Mouse (Mus musculus) right cerebral cortex, postnatal 10 days (tissue): ENCODE measurements at regions not wholly inside any gene's neighbourhood (a gene's known extent, or its start where the extent isn't known, plus 50 kb on each side); places are given as distances from the start of the nearest gene placed in this dataset.
A peak's percentile ranks its signal among the peaks of the same experiment; 100 is the strongest.
"Not testable (repeated sequence)": the region's sequence is repeated elsewhere in the genome, so short reads cannot be mapped to it uniquely, and the experiment has no call there.

Experiments
- DNase-seq, 2 experiments: peaks; one replicate each; pipeline ENCODE4 v3.0.0; 2021; ENCODE audit warnings: low spot score in 2 of 2

DNA sequence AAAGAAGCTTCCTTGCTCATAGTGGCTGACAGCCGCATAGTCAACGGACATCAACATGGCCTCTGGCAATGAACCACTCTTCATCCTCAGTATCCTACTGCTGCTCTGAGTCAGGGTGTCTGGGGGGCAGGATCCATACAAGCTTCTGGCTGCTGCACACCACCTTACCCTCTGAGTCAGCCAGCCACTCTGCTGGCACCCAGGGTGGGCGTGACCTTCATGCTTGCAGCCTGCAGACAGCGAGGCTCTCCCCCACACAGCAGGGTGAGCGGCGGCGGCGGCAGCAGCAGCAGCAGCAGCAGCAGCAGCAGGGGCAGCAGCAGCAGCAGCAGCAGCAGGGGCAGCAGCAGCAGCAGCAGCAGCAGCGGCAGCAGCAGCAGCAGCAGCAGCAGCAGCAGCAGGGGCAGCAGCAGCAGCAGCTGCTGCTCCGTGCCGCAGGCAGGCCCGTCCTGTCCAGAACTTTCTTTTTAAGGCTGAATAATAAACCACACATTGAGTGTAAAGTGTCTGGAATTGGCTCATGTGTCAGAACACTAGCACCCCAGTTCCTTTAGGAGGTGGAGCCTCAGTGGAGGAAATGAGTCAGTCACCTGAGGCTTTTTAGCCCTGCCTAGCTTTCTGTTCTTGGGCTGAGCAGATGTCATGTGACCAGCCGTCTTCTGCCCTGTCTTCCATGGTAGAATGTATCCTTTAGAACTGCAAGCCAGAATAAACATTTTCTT is 186.3 kb downstream of the 1810013L24Rik start:
- DNase-seq: no peak

DNA sequence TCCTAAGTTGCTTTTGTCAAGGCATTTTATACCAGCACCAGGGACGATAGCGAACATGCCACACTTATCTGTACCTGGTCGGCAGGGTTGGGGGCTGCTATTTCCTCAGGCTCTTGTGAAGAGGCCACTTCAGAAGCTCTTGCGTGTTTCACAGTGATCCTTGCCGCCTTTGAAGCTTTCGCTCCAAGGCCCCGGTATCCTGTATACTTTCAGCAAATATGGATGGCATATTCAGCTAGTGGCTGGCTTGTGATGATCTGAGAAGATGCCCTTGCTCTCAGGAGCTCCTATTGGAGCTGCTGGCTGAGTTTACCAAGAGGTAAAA is 186.8 kb downstream of the 1810013L24Rik start:
- DNase-seq: no peak

DNA sequence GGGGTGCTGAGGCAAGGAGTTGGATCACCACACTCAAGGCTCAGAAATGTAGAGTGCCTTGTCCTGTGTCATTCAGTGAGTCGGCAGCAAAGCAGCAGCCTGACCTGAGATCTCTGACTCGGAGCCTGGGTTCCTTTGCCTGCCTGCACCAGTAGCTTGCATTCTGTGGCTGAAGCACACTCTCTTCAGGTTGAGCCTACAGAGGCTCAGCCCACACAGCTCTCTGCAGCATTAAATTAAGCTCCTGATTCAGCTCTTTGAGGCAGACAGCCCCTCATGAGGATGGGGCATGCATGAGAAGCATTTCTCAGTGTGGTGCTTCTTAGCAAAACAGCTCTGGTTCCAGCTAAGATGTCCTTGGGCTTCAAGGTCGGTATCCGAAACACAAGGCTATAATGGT is 200.8 kb downstream of the 1810013L24Rik start:
- peak; percentile 54 to 60 for DNase-seq

DNA sequence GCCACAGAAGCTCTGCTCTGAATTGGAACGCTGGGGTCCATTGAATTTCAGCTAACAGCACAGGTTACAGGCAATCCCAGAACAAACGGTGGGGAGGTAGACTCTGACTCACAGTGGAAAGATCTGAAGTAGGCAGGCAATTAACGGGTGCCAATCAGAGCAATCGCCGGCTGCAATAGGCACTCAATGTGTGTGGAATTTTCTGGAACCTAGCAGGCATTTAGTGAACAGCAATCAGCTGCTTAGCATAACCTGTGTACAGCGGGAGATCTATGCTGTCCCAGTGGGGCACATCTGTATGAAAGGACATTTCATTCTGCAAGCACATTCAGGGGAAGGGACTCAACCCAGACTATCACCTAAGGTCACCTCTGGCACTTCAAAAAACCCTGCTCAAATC is 213.4 kb downstream of the 1810013L24Rik start:
- DNase-seq: no peak

DNA sequence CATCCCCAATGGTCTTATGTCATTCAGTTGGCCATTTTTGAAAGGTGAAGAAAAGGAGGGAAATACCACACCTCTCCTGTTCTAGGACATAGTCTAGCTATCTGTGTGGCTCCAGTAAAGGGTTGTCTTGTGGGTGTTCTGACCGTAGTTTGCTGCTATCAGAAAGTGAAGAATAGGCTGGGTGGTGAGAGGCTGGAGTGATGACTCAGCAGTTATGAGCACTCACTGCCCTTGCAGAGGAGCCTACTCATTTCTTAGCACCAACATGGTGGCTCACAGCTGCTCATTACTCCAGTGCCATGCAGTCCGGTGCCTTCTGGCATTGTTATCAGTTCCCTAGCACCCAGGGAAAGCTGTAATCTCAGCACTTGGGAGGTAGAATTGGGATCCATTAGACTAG is 217.0 kb downstream of the 1810013L24Rik start:
- no peak for DNase-seq

DNA sequence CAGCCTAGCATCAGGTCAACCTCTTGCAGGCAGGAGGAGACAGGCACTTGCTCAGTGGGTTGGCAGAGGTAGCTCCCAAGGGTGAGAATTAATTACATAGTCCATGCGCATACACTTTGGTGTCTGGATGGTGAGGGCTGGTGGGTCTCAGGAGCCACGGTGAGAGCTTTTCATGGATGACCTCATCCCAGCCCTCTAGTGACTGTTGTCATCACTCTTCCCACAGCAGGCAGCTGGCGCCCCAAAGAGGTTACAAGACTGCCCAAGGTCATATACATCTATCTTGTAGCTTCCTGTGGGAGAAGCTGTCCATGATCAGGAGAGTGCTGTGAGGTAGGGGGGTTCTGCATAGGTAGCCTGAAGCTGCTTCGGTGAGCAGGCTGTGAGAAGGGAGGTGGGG is 224.5 kb downstream of the 1810013L24Rik start:
- DNase-seq: no peak

DNA sequence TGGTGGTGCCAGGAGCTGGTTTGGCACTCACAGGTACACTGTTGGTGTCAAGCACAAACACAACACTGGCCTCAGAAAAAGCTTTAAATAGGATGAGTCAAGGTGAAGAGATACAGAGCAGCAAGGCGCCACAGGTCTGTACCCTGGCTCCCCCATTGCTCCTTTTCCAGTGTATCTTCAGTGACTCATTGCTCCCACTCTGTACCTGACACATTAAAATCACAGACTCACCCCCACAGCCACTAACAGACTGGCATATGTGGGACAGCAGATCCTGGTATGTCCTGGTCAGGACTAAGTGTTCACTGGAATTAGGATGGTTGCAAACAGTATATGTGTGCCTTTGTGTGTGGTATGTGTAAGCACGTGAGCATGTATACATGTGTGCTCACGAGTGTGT is 226.5 kb downstream of the 1810013L24Rik start:
- DNase-seq: no peak

DNA sequence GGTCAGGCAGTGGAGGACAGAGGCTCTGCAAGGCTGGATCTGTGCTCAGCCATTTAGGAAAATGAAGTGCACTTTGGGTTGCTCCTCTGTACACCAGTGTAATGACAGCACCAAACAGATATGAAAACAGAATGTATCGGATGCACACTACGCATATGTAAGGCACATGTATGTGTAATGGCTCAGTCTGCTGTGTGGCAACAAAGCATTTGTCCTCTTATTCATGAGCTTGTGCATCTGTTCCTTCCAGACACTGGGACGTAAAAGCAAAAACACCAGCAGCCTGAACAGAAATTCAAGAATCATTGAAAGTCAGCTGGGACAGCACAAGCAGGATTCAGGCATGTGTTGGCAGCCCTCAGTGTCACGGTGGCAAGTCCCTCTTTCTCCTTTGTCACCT is 241.6 kb downstream of the 1810013L24Rik start:
- DNase-seq: no peak

DNA sequence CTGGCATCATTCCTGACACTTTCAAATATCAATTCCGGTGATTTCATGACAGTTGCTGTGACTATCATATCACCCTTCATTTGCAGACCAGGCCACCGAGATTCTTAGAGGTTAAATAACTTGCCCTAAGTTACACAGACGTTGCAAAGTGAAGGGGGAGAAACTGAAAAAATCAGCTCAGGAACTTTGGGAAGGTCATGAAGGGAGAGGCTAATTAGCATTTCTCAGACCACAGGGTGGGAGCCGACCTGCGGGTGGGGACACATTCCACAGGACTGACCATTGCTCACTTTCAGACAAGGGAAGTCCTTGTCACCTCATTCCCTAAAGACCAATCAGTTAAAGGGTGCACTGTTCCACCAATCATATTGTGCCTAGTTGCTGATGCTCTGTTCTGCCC is 242.1 kb downstream of the 1810013L24Rik start:
- not testable (repeated sequence) for DNase-seq

DNA sequence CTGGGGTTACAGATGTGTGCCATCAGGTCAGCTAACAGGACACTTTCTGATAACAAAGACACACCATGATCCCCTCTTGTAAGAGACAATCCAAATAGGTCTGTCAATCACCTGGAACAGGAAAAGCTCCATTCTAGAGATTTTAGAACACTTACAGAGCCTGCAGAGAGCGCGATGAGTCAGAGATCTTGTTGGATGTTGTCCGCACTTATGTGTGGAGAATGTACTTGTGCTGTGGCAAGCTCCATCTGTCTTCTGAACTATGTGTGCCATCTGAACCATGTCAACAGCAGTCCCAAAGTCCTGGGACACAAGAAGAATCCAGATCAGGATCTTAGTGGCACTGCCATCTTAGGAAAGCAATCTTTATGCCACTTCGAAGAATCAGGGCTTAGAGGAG is 244.4 kb downstream of the 1810013L24Rik start:
- DNase-seq: no peak

DNA sequence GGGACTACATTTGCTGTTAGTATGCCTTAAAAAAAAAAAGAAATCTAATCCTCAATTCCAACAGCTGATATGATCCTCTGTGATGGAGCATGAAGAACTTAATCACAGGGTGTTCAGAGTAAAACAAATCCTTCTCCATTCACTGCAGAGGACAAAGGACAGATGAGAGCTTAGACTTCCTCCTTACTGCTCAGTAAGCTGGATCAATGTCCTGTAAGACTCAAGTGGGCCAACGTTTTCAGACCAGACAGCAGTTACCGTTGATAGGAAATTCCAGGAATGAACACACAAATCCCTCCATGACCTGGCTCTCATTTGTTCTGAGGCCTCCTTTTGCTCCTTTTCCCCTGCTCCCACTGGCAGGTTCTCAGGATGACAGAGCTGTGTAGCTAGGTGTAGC is 247.6 kb downstream of the 1810013L24Rik start:
- no peak for DNase-seq

DNA sequence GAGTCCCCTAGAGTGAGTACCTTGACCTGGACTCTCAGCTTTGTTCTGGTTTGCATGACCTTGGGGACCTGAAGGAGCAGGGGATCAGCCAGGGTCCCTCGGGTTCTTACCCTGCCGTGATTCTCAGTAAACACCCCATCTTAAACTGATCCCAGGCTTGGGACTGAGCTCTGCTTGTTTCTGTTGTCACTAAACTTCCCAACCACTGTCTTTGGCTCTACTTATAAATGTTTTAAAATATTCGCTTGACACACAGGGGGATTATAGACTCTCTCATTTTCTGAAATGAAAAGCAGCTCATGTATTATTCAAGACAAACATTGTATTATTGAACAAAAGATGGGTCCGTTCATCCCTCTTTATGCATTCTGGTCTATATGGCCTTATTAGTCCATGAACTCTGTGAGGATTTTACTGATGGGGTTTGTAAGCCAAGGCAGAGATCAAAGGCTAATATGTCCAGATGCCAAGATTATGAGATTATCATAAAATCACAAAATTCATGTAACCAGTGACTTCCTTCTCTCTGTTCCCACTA is 248.6 kb downstream of the 1810013L24Rik start:
- no peak for DNase-seq

DNA sequence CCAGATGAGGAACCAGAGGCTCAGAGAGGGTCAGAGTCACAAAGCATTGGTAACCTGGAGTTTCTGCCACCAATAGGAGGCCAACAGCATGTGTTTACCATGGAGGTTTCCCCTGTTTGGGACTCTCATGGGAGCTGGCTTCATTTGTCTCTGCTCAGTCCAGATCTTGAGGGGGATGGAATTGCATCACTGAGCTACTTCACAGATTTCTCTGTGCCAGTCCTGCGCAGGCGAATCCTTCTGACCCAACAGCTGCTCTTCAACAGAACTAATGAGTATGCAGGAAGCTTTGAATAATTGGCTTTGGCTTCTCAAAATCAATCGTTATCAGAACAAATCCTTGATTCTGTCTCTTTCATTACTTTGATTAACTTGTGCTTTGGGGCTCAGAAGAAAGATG is 253.1 kb downstream of the 1810013L24Rik start:
- DNase-seq: no peak

DNA sequence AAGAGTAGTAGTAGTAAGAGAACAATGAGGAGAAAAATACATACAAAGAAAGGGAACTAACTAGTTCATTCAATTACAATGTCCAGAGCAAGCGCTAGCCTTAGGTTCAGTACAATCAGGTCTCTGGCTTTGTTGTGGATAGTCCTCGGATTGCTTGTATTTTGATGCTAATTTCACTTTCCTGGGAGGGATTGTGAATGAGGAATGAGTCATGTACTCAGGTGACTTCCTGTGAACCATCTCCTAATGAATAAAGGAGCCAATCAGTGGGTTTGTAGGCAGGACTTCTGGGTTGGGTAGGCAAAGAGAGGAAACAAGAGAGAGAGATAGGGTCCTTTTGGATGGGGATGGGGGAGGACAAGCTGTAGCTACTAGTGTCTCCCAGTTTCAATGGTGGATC is 253.8 kb downstream of the 1810013L24Rik start:
- DNase-seq: no peak

DNA sequence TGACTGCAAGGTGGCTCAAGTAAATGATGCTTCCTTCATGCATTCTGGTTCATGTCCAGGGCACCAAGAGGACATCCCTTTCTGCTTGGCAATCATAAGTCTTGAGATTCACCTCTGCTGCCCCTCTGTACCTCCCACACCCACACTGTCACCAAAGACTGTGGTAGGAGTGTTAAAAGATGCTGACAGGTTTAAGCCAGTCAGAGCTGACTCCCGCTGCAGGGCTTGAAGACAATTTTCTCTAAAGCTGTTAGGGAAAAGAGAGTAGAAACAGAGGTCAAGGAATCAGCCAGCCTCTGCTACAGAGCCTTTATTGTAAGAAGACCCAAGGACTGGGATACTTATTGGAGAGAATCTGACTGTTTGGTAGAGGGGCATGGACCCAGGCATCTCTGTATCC is 254.7 kb downstream of the 1810013L24Rik start:
- no peak for DNase-seq

DNA sequence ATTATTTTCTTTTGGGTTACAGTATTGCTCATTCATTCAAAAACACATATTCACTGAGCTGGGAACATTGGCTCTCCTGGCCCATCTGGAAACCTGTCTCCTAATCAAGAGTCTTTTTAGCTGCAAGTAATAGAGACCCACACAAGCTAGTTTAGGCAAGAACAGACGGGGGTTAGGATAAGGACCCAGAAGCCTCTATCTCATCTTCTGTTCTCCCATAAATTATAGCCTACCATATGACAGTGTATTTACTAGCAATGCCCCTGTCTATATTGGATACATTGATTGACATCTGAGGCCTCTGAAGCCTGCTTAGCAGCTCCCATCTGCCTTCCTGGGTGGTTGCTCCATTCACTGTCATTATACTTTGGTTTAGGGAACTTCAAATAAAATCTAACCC is 255.2 kb downstream of the 1810013L24Rik start:
- DNase-seq: no peak

DNA sequence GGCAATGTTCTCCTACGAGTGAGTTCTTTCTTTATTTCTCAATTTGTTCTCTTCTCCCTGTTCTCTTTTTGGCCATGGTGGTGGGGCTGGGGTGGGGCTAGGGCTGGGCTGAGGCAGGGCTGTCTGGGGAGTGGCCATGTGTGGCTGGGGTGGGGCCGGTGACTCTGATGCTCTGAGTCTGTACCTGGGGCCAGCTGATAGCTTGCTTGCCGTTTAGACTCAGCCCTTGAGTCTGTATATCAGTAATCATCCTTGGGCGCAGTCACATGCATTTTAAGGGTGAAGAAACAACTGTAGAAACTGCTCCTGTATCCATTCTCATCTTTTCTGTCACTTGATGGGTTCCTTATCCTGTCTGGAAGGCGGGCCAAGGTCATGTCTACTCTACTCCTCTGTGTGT is 256.1 kb downstream of the 1810013L24Rik start:
- DNase-seq: no peak

DNA sequence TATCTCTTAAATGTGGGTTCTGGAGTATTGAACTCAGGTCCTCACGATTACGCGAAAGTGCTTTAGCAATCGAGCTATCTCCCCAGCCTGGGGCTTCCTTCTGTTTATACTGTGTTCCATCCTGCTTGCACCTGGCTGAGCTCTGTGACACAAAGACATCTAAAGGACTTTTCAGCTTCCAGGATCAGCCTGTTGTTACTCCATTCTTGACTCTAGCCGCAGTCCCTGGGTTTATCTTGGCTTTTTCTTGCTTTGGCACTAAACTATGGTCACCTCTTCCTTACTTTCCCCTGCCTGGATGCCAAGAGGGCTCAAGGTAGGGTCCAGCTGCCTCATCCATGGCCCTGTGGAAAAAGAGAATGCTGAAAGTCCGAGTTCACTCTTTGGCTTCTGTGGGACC is 261.9 kb downstream of the 1810013L24Rik start:
- no peak for DNase-seq

DNA sequence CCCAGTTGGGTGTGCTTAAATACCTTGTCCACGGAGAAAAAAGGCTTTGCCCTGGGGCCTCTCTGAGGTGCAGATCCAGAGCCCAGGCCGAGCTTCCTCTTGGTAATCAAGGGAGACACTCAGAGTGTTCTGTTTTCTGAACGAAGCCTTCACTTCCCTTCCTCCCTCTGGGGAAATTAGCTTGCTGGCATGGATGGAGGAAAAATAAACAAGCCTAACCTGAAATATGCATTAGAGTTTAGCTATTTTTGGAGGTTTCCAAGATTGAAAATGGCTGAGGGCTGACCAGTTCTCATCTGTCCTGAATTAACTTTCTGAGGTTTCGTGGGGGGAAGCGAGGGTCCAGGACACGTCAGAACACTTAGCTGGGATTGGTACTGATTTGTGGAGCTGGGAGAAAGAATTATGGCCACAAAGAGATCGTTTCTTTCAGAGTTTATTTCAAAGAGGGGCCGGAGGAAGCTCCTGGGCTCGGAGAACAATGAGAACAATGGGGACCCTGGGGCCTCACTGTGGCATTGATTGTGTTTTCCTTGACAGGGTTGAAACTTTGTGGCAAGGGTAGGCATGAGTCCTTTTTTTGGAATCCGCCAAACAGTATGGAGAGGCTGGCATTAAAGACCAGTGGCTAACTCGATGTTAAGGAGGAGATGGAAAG is 262.4 kb downstream of the 1810013L24Rik start:
- no peak for DNase-seq

DNA sequence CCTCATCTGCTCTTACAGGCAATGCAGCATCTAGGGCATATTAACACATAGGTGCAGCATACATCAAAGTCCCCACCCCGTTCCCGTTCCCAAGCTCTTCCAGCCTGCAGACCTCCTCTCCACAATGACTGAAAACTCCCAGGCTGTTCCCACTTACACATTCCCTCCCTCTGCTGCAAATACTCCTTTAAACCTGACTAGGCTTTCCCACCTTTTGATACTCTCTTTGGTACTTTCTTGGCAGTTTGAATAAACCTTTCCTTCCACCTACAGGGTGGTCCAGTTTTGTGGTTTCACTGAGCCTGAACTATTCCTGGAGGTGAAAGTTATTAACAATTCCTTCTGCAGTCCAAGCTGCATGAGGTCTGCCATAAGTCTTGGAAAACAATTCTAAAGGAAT is 263.7 kb downstream of the 1810013L24Rik start:
- DNase-seq: no peak

DNA sequence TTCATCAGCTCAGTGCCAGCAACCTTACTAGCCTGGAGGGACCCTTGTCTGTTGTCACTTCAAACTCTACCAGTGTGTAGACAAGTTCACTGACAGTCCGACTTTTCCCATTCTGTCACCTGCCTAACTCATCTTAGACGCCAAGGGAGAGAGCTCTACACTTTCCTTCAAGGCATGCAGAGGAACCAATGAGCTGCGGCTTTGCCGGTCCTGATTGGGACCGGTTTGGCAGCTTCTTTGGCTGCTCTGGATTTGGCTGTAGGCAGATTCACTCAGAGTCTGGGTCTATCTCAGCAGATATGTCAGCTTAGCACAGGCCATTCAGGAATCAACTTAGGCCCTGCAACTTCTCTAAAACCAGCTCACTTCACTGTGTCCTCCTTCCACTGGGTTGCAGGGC is 264.3 kb downstream of the 1810013L24Rik start:
- no peak for DNase-seq

DNA sequence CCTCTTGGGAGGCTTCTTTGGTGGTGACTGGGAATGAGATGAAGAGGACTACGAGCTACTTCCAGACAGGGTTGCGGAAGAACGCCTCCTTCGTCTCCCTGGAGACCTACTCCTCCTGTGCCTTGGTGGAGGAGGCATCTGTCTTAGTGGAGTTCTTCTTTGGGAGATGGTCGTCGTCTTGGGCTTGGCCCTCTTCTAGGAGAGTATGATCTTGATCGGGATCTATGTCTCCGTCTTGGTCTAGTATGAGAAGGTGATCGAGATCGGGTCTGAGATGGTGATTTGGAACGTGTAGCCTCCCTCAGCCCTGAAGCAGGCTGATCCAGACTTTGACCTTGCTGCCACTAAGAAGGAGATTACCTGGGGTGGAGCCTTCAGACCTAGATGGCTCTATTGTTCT is 276.3 kb downstream of the 1810013L24Rik start:
- no peak for DNase-seq

DNA sequence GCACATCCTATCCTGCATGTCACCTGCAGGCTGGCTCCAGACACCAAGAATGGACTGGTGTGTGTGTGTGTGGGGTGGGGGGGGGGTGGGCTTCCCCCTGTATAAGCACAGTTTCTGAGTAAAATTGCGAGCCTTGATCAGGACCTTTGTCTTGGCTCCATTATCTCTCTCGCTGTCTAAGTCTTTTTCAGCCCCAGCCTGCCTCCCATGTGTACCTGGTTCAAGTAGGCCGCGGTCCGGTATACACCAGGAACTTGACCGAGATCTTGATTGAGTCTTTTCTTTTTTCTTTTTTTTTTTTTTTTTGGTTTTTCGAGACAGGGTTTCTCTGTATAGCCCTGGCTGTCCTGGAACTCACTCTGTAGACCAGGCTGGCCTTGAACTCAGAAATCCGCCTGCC is 276.8 kb downstream of the 1810013L24Rik start:
- not testable (repeated sequence) for DNase-seq

DNA sequence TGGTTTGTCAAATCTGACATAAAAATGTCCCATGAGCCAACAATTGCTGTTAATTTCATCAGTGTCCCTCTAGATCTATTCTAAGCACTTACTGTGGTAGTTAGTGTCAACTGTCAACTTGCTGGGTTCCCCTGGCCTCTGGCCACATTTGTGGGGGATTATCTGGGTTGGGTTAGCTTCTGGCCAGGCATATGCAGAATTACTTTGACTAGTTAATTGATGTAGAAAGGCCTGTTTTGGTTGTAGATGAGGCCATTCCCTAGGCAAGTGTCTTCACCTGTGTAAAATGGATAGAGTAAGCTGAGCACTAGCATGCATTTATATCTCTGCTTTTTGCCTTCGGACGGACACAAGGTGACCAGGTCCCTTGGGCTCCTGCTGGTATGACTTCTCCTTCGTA is 283.9 kb downstream of the 1810013L24Rik start:
- DNase-seq: no peak
